Mouse (Mus musculus) right cerebral cortex, postnatal 14 days (tissue): ENCODE results near the gene Ipmk.
A peak's percentile ranks its signal among the peaks of the same experiment; 100 is the strongest.
"Not testable (repeated sequence)": the region's sequence is repeated elsewhere in the genome, so short reads cannot be mapped to it uniquely, and the experiment has no call there.

Experiments
- DNase-seq: peaks from one replicate; pipeline ENCODE4 v3.0.0; 2022

Ipmk gene

DNA sequence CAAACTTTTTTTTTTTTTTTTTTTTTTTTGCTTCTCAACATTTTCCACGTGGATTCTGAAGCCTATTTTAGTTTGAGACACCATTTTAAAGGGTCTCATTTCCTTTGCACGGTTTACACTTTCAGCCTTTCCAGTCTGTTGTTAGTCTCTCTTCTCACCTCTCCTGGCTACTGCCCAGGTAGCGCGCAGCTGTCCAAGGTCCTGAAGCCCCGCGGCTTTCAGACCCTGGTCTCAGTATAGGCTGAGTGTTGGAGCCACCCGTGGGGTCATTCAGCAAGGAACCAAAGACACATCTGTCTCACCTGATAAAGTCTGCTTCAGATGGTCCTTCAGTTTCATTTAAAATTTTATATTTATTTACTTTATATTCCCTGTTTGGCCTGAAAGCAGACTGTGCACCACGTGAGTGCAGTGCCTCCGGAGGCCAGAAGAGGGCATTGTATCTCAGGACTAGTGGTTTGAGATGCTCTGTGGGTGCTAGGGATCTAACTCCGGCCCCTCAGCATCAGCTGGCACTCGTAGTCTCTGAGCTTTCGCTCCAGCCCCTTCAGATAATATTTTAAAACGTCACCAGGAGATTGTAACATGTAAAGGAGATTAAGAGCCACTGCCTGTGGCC lies 80.8 kb downstream of the Ipmk start:
- DNase-seq = no peak

DNA sequence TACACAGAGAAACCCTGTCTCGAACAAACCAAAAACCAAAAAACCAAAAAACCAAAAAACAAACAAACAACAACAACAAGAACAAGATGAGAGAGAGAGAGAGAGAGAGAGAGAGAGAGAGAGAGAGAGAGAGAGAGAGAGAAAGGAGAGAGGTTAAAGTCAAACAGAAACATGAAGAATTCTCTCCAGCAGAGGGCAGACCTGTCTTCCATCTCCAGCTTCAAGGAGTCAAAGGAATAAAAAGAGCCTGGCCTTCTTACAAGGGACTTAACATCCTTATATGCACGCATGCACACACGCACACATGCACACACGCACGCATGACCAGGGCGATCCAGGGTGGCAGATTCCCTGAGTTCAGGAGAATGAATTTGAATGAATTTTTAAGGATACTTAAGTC lies 83.1 kb downstream of the Ipmk start:
- DNase-seq = no peak

DNA sequence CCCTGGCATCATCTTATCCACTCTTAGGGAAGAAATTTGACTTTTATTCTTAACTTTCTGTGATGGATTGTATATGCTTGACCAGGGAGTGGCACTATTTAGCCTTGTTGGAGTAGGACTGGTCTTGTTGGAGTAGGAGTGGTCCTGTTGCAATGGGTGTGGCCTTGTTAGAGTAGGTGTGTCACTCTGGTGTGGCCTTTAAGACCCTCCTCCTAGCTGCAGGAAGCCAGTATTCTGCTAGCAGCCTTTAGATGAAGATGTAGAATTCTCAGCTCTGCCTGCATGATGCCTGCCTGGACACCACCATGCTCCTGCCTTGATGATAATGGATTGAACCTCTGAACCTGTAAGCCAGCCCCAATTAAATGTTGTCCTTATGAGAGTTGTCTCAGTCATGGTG lies 95.5 kb downstream of the Ipmk start:
- no peak for DNase-seq

DNA sequence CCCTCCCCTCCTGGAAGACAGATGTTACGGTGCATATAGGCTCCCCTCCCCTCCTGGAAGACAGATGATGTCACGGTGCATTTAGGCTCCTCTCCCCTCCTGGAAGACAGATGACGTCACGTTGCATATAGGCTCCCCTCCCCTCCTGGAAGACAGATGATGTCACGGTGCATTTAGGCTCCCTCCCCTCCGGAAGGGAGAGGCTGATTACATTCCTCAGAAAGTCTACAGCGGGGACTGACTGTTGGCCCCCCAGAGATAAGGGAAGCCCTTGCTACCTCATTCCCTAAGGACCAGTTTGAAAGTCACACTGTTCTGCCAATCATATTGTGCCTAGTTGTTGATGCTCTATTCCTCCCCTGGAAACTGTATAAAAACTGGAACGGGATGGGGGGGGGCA lies 100.1 kb downstream of the Ipmk start:
- DNase-seq = no peak

DNA sequence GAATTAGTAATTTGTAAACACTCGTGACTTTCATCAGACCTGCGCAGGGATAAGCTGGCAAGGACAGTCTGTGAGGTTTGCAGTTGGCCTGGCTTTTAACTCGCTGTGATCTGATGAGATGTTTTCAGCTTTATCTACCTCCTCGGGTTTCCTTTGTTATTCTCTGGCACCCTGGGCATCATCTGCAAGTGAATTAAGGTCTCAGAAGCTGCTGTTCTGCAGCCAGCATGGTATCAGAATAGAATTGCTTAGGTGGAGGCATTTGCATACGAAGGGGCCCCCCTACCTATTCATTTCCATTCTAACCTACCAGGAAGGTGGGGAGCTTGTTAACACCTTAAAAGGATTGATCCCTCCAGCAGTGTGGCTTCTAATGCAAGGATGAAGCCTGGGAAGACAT lies 100.7 kb downstream of the Ipmk start:
- DNase-seq = no peak

DNA sequence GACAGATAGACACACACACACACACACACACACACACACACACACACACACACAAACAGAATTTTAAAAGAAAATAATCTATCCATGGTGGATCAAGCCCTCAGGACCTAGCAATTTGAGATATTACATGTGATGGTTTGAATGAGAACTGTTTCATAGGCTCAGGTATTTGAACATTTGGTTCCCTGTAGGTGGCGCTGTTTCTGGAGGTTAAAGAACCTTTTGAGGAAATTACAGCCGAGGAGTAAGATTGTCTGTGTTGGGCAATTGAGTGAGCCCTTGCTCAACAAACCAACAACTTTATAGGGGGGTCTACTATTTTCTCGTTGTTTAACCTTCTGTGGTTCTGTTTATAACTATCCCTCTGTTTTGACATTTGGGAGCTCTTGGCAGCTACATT lies 107.8 kb downstream of the Ipmk start:
- no peak for DNase-seq

DNA sequence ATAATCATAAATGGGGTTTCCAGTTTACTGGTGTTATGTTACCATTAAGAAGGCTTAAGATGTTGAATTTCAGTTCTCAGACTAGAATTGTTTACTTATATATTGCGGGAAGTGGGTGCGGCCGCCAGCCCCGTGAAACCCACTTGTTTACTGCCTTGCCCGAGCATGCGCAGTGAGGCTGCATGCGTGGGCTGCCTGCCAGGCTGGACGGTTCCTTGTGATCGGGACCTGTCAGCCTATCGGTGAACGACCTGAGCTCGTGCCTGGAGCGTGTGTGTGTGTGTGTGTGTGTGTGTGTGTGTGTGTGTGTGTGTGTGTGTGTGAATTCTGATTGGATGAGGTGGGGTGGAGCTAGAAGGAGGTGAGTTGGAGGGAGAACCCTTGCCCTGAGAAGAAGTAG lies 114.8 kb downstream of the Ipmk start:
- not testable (repeated sequence) for DNase-seq

DNA sequence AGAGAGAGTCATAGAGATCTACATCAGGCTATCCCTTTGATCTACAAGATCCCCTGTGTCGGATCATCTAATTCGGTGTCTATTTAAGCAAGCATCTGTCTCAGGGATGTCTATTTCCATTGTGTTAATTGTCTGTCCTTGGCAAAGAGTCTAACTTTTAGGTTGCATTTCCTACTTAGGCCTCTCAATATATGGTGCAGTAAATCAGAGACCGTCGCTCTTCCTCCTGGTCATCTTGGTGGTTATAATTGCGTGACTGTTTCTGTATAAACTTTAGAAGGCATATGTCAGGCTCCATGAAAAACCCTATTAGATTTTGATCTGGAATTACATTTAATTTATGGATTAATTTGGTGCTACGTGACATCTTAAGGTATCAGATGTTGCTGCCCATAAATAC lies 116.9 kb downstream of the Ipmk start:
- DNase-seq = no peak

DNA sequence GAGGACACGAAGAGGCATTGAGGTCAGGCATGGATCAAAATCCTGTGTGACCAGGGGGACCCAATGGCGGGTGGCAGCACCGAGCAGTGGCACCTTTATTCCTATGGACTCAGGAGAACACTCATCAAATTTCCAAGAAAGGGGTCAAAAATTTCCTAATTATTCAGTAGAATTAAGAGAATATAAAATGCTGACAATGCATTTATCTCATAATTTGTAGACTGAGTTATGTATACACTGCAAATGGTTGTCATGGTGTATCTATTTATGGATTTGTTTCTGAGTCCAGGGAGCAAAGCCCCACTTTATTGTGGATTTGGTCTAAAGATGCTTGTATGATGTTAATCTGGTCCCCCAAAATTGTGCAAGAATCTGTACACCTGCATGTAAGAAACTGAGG lies 120.8 kb downstream of the Ipmk start:
- no peak for DNase-seq

DNA sequence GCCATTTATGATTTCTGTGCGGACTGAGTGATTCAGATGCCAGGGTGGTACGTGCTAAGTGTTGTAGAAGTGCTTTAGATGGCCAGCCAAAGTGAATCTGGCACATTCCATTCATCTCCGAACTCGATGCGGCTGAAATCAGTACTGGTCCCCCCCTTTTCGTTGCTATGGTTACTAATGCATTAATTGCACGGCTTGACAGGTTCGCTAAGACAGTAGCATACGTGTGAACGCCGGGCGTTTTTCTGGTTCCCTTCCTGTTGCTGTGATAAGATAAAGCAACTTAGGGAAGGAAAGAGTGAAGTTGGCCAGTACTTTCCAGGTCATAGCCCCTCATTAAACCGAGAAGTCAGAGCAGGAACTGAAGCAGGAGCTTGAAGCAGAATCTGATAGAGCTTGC lies 122.2 kb downstream of the Ipmk start:
- DNase-seq = no peak

DNA sequence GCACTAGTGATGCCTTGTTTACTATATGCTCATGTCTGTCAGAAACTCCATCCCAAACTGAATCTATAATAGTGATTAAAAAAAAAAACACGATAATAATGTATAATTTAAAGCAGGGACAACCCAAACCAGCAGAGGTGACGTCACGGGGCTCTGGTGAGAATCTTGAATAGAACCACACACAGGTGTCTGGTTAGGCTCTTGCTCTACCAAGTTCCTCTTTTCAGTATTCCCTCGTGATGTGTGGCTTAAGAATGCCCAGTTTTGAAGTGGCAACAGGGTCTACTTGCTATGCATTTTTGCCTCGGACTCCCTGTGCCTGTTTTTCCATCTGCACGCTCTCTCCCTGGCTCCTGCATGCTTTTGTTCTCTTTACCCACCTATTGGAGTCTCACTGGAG lies 124.5 kb downstream of the Ipmk start:
- DNase-seq = no peak

DNA sequence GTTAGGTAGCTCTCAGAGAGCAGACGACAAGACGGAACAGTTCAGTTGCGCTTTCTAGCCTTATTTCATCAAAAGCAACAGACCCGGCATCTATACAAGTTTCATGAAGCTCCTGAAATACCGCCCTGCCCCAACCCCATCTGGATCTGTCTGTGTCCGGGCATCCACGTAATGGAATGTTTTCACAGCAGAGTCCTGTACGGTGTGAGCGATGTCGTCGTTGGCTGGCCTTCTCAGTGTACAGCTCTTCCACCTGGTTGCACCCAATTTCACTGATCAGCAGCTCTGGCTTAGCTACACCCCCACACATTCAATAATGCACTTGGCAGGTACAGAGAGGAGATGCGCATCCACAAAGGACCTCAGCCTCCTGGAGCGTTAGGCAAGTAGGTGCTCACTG lies 126.0 kb downstream of the Ipmk start:
- no peak for DNase-seq

DNA sequence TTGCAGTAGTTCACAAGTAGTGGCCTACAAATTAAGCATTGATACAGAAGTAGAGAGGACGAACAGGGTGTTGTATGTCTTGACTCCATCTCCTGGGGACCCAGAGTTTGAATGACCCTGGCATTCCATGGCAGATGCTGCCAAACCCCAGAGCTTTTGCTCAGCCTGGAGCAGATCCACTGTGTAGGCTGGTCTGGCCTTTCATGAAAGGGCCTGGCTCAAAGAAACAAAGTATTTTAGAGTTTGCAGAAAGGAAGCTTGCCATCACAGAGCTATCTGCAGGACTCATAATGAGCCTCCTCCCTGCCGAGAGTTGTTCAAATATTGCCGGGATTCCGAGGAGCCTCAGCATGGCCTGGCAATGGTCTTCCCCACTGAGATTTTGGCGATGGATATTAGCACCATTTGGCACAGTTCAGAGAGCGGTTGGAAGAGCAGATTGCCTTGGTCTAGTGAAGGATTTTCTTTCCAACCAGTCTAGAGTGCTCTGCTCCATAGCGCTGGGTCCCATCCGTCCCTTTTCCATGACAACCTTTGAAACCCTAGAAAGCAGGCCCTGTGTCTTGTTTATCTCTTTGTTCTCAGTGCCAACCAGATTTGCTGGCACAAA lies 129.0 kb downstream of the Ipmk start:
- DNase-seq = no peak

DNA sequence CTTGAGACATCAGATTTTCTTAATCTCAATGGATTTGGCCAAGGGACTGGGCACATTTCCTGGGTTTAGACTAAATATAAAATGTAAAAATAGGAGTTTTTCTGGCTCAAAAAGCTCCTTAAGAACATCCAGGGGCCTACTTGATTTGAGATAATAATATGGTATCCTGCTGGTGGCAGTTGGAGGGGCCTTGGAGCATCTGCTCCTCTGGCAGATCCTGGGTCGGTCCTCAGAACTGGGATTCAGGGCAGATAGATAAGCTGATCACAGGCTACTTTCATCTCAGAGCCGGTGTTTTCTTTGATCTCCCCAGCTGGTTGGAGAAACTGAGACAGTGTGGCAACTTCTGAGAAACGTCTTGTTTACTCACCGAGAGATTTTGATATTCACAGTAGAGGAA lies 129.6 kb downstream of the Ipmk start:
- DNase-seq = no peak

DNA sequence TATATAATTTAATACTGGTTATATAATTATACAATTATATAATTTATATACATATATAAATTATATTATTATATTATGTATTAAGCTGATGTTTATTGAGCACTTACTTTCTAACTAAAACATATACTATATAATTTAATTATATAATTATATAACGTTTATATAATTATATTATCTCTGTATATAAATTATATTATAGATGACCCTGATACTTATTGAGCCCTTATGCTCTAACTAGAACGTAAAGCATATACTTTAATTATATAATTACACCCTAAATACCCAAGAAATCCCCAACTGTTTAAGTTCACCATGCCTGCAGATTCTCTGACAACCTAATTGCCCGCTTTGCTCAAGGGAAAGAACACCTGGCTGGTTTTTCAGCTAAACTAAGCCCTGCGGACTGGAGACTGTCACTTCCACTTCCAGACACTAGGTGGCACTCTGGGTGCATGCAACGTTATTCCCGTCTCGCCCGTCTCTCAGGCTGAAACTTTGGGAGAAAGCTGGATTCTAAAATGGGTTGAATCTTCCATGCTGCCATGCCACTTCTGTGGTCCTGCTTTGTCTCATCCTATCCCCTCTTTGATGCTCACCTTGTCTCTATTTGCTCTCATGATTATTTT lies 132.2 kb downstream of the Ipmk start:
- DNase-seq = peak; percentile 84
